Mouse (Mus musculus): ENCODE results near the gene Il12a. TPM values are rescaled to one million over a fixed set of nuclear protein-coding genes. Genes with fewer than 3 reads are reported as not detected.

Il12a gene
- not detected in 2 replicates for polyA plus RNA-seq (2012)

GRCm38 (mm10) chr3:68690344-68690743 lies at the start of gene Il12a:
TSS of gene Il12a (plus strand) at chr3:68690644.
- no peak for TF ChIP-seq GATA1 (IDR thresholded peaks at IDR 0.05; ENCODE audit: low read length)

- no peak for TF ChIP-seq GATA1 (IDR thresholded peaks at IDR 0.05; ENCODE audit: low read length)
These were observed 47.5 kb upstream of the Il12a start for GRCm38 (mm10) chr3:68642935-68643334.

GRCm38 (mm10) chr3:68646387-68647130 lies 43.9 kb upstream of the Il12a start:
- no peak for TF ChIP-seq GATA1 (IDR thresholded peaks at IDR 0.05; ENCODE audit: low read length)

GRCm38 (mm10) chr3:68647282-68647681 lies 43.2 kb upstream of the Il12a start:
- TF ChIP-seq GATA1 (IDR thresholded peaks at IDR 0.05; ENCODE audit: low read length) = no peak

- no peak for TF ChIP-seq GATA1 (IDR thresholded peaks at IDR 0.05; ENCODE audit: low read length)
These were observed 40.2 kb upstream of the Il12a start for GRCm38 (mm10) chr3:68650251-68650650.

- no peak for TF ChIP-seq GATA1 (IDR thresholded peaks at IDR 0.05; ENCODE audit: low read length)
These were observed 33.7 kb upstream of the Il12a start for GRCm38 (mm10) chr3:68656607-68657352.

- TF ChIP-seq GATA1 (IDR thresholded peaks at IDR 0.05; ENCODE audit: low read length) = no peak
These were observed 32.7 kb upstream of the Il12a start for GRCm38 (mm10) chr3:68657589-68658245.

- no peak for TF ChIP-seq GATA1 (IDR thresholded peaks at IDR 0.05; ENCODE audit: low read length)
These were observed 30.4 kb upstream of the Il12a start for GRCm38 (mm10) chr3:68659996-68660395.

- no peak for TF ChIP-seq GATA1 (IDR thresholded peaks at IDR 0.05; ENCODE audit: low read length)
These were observed 29.9 kb upstream of the Il12a start for GRCm38 (mm10) chr3:68660538-68660937.

GRCm38 (mm10) chr3:68662386-68662785 lies 28.1 kb upstream of the Il12a start:
- TF ChIP-seq GATA1 (IDR thresholded peaks at IDR 0.05; ENCODE audit: low read length) = no peak

GRCm38 (mm10) chr3:68664337-68664736 lies 26.1 kb upstream of the Il12a start:
- no peak for TF ChIP-seq GATA1 (IDR thresholded peaks at IDR 0.05; ENCODE audit: low read length)

GRCm38 (mm10) chr3:68666377-68666776 lies 24.1 kb upstream of the Il12a start:
- no peak for TF ChIP-seq GATA1 (IDR thresholded peaks at IDR 0.05; ENCODE audit: low read length)

- TF ChIP-seq GATA1 (IDR thresholded peaks at IDR 0.05; ENCODE audit: low read length) = no peak
These were observed 22.6 kb upstream of the Il12a start for GRCm38 (mm10) chr3:68667852-68668251.

- TF ChIP-seq GATA1 (IDR thresholded peaks at IDR 0.05; ENCODE audit: low read length) = no peak
These were observed 20.9 kb upstream of the Il12a start for GRCm38 (mm10) chr3:68669418-68669974.

GRCm38 (mm10) chr3:68674721-68675120 lies 15.7 kb upstream of the Il12a start:
- TF ChIP-seq GATA1 (IDR thresholded peaks at IDR 0.05; ENCODE audit: low read length) = no peak
